Mouse (Mus musculus): ENCODE measurements around the gene P3h2. TPM values are rescaled to one million over a fixed set of nuclear protein-coding genes. Genes with fewer than 3 reads are reported as not detected.

Gene P3h2
- polyA plus RNA-seq, 1 experiment from 2014 or later: 0.32 TPM

DNA sequence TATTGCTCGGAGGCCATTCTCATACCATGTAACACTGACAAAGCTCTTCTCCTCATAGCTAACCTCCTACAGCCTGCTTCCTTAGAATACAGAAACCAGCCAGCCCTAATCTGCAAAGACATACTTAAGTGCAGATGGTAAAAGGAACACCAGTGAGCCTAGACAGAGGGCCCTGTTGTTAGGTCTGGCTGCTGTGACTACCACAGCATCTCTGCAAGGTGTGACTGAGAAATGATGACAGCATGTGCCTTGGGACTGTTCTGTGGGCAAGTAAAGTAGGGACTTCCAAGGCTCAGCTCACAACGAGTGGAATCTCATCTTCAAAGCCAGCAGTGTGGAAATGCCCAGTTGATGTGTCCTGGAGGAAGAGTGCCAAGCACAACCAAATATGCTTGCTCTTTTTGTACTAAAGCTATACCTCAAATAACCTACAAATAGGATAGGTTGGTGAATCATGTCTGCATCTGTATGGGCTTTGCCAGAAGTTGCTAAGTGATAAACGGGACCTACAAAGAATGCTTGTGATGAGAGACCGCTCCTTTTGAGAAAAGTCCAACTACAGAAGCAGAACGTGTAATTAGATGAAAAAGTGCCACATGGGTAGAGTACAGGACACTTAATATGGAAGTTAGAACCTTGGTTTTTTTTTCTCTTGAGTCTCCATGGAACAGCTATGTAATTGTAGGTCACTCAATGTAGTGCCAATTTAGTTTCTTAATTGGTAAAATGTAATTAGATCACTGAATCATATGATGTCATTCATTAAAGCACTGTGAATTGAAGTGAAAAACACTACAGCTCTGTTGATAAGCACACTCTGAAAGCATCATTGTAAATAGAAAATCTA lies 45.1 kb downstream of the P3h2 start:
- Histone ChIP-seq H3K4me1 (no peaks in the 10 kb centered on the region), H3K27ac (replicated peaks) (no peak overlapping the region), H3K36me3 (no peaks in the 10 kb centered on the region), H3K4me2 (replicated peaks) (no peak overlapping the region), H3K9ac (replicated peaks) (no peak overlapping the region), H3K27me3 (no peaks in the 10 kb centered on the region), H3K4me3 (no peak overlapping the region), H3K9me3 (no peaks in the 10 kb centered on the region)
- ATAC-seq (replicated peaks): peak; percentile 75; the same call in 1 of the 2 replicates
- 43% methylated on average over 5 of the region's 5 CpGs for WGBS

DNA sequence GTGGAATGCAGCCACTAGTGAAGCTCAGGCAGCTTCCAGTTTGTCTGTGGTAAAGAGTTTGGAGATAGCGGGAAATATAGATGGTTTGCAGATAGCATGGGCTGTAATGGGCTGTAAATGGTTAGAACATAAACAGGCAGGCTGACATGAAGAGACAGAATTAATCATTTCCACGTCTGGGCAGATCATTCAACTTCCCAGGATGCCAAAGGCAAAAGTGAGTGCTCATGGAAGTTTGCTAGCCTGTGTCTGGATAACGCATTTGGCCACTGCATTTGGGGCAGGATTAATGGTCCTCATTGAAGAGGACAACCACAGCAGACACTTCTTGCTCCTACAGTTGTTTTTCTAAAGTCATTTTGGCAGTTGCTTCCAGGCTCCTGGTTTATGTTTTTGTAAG lies 52.0 kb downstream of the P3h2 start:
- no peak for ATAC-seq (replicated peaks)
- H3K9me3 ChIP-seq: no peaks in the 10 kb centered on the region
- no peak overlapping the region for H3K4me3 ChIP-seq
- no peaks in the 10 kb centered on the region for H3K4me1 ChIP-seq
- H3K4me2 ChIP-seq (replicated peaks): no peak overlapping the region
- H3K36me3 ChIP-seq: no peaks in the 10 kb centered on the region
- H3K9ac ChIP-seq (replicated peaks): no peak overlapping the region
- H3K27ac ChIP-seq (replicated peaks): no peak overlapping the region
- WGBS: 79% methylated on average over 3 of the region's 3 CpGs
- no peaks in the 10 kb centered on the region for H3K27me3 ChIP-seq

DNA sequence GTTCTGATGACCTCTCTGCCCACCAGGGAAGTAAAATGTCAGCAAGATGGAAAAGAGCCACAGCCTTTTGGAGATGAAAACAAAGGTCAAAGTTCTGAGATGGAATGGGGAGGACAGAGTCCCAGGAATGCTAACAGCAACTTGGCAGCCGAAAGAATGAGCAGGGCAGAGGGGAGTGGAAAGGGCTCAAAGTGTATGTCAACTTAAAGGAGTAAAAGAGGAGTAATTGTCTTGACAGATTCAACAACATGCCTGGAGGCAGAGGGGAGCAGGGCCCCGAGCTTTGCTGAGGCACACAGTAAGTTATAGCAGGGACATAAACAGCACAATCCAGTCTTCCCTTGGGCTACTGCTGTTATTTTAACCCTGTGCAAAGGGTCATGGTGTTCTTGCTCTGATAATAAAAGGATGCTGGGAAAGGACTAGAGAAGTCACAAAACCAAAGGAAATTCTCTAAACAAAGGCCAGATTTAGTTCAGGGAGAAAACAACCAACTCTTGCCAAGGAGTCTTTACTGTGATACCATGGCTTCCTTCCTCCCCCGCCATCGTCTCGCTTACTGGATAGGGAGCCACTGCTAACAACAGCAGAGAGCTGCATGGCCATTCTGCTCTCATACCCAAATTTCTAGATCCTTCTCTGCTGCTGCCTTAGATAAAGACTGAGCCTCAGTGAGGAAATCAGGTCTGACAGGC lies 56.0 kb downstream of the P3h2 start:
- ATAC-seq (replicated peaks): no peak
- no peaks in the 10 kb centered on the region for H3K36me3 ChIP-seq
- H3K9me3 ChIP-seq: no peaks in the 10 kb centered on the region
- no peak overlapping the region for H3K4me3 ChIP-seq
- H3K27me3 ChIP-seq: no peaks in the 10 kb centered on the region
- no peak overlapping the region for H3K9ac ChIP-seq (replicated peaks)
- H3K4me2 ChIP-seq (replicated peaks): no peak overlapping the region
- no peak overlapping the region for H3K27ac ChIP-seq (replicated peaks)
- no peaks in the 10 kb centered on the region for H3K4me1 ChIP-seq
- 67% methylated on average over 5 of the region's 5 CpGs for whole genome bisulfite sequencing

DNA sequence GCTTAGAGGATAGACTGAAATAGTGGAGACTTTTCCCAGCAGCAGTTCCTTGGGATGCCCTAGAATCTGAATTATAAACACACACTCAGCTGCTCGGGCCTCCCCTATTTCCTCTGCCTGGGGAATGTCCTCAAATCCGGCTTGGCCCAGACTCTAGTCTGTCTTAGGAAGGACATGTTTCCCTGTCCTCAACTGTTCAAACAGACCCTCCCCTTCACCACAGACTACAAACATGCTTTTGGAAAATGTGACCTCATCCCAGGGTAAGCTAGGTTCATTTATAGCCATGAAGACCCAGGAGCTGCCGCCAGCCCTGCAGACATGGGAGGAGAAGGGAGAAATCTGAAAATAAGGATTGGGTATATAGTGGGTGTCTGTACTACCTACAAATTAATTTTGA lies 57.7 kb downstream of the P3h2 start:
- H3K4me2 ChIP-seq (replicated peaks): no peak overlapping the region
- no peak overlapping the region for H3K9ac ChIP-seq (replicated peaks)
- no peaks in the 10 kb centered on the region for H3K27me3 ChIP-seq
- H3K36me3 ChIP-seq: no peaks in the 10 kb centered on the region
- no peak for ATAC-seq (replicated peaks)
- no peaks in the 10 kb centered on the region for H3K4me1 ChIP-seq
- 92% methylated on average over 3 of the region's 3 CpGs for WGBS
- no peak overlapping the region for H3K4me3 ChIP-seq
- no peak overlapping the region for H3K27ac ChIP-seq (replicated peaks)
- no peaks in the 10 kb centered on the region for H3K9me3 ChIP-seq

DNA sequence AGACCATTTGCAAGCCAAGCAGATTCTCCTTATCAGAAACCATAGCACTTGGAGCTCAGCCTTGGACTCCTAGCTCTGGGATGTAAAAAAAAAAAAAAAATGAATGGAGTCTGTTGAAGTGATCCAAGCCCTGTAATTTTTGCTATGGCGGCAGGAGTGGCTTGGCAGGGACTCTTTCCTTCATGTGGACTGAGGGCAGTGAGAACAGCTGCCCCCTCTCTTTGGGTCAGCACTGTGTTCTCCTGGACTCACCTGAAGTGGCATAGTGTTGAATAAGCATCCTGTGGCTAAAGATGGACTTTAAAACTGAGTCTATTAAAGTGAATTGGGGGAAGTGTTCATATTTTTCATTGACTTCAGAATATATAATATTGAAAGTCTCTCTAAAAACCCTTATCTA lies 58.2 kb downstream of the P3h2 start:
- ATAC-seq (replicated peaks): no peak
- H3K36me3 ChIP-seq: no peaks in the 10 kb centered on the region
- 81% methylated on average over 1 of the region's 1 CpGs for WGBS
- no peak overlapping the region for H3K4me2 ChIP-seq (replicated peaks)
- no peaks in the 10 kb centered on the region for H3K27me3 ChIP-seq
- H3K4me3 ChIP-seq: no peak overlapping the region
- no peak overlapping the region for H3K27ac ChIP-seq (replicated peaks)
- H3K9ac ChIP-seq (replicated peaks): no peak overlapping the region
- H3K9me3 ChIP-seq: no peaks in the 10 kb centered on the region
- H3K4me1 ChIP-seq: no peaks in the 10 kb centered on the region

DNA sequence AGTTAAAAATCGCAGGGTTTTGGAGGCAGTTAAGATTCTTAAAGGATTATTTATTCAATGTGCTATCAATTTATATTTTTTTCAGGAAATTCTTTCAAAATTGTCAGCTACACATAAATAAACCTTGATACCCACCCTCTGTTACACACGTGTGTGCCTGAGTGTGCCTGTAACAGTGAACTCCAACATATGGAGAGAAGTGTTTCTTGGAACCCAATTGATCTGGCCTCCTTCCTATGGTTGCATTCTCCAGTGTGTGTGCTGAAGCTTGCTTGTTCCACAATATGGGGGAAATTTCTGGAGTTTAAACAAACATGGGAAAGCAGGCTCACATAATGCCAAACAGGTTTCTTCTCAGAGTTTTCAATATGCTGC lies 63.7 kb downstream of the P3h2 start:
- H3K4me1 ChIP-seq: no peaks in the 10 kb centered on the region
- no peak overlapping the region for H3K4me3 ChIP-seq
- H3K36me3 ChIP-seq: no peaks in the 10 kb centered on the region
- peak; percentile 57; the same call in 1 of the 2 replicates for ATAC-seq (replicated peaks)
- H3K27me3 ChIP-seq: no peaks in the 10 kb centered on the region
- 66% methylated on average over 2 of the region's 2 CpGs for WGBS
- H3K9ac ChIP-seq (replicated peaks): no peak overlapping the region
- no peak overlapping the region for H3K27ac ChIP-seq (replicated peaks)
- no peaks in the 10 kb centered on the region for H3K9me3 ChIP-seq
- H3K4me2 ChIP-seq (replicated peaks): no peak overlapping the region

DNA sequence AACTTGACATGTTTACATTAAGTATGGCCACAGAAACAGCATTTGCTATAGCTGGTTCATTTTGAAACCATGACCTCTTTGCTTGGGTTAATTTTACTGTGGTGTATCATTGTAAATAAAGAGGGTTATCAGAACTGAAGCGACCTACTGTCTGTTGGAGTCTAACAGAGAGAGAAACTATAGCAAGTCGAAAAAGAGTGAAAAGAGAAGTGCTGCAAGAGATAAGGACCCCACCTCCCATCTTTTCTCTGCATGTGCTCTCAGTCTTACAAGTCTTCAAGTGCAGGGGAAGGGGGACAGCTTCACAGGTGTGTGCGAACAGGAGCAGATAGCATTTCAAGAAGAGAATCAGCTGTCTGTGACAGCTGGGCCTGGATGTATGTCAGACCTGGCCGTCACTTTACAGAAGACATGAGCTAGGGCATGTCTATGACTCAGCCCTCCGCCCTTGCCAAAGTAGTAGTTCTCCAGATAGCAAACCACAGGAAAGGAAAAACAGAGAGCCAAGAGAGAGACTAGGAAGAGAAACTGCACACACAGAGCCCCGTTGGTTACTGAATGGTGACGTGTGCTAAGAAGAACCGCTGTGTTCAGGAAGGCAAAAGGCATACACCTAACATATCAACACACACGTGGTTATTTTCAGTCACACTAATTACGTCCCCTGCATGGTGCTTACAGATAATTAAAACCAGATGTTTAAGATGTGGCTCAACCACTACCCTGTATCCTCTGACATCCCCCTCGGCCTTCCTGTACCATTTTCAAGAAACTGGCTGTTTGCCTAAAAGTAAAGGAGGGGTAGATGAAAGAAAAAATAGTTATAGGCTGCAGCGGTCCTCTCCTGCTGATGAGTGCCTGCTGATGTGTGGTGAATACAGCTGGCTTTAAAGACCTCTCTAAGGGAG lies 64.3 kb downstream of the P3h2 start:
- no peaks in the 10 kb centered on the region for H3K27me3 ChIP-seq
- no peaks in the 10 kb centered on the region for H3K9me3 ChIP-seq
- H3K9ac ChIP-seq (replicated peaks): no peak overlapping the region
- no peaks in the 10 kb centered on the region for H3K36me3 ChIP-seq
- H3K4me3 ChIP-seq: no peak overlapping the region
- no peak overlapping the region for H3K4me2 ChIP-seq (replicated peaks)
- 74% methylated on average over 12 of the region's 12 CpGs for WGBS
- no peak; the same call in 1 of the 2 replicates for ATAC-seq (replicated peaks)
- H3K27ac ChIP-seq (replicated peaks): no peak overlapping the region
- no peaks in the 10 kb centered on the region for H3K4me1 ChIP-seq

DNA sequence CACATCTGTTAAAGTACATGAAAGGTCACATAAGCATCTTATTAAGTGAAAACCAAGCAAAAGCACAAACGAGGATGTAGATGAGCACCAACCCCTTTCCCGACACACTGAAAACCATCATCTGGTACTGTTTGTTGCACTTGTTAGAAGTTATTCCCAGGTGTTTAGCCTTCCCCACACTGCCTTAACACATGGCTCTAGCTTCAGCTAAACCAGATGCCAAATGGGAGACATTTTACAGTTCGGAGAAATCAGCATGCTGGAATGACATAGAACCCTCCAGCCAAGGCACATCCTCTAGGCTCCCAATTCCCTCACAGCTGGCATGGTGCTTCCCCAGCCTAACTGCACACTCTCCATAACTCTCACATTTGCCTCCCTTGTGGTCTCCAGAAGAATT lies 66.3 kb downstream of the P3h2 start:
- Histone ChIP-seq H3K4me3 (no peak overlapping the region), H3K9ac (replicated peaks) (no peak overlapping the region), H3K27ac (replicated peaks) (no peak overlapping the region), H3K4me2 (replicated peaks) (no peak overlapping the region), H3K9me3 (no peaks in the 10 kb centered on the region), H3K36me3 (no peaks in the 10 kb centered on the region), H3K27me3 (no peaks in the 10 kb centered on the region), H3K4me1 (0 out of 2 replicates have a peak, but pooled peaks cover 5% of the 10 kb centered on the region)
- ATAC-seq (replicated peaks): no peak
- 80% methylated on average over 3 of the region's 3 CpGs for WGBS

DNA sequence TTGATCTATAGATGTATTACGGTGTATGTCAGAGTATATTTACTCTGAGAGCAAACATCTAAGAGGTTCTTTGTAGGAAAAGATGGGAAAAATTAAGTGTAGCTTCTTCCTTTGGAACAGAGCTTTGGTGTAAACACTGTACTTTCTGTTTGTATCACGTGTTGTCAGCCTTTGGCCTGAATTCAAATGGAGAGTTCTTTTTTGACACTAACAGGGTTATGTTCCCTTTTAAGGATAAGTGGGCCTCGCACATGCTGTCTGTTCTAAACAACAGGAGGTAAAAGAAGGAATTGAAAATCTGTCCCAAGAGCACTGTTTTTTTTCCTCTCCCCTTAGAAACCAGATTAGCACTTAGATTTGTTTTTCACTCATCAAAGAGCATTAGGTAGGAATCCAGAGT lies 70.1 kb downstream of the P3h2 start:
- no peaks in the 10 kb centered on the region for H3K9me3 ChIP-seq
- no peaks in the 10 kb centered on the region for H3K27me3 ChIP-seq
- H3K4me1 ChIP-seq: 0 out of 2 replicates have a peak, but pooled peaks cover 5% of the 10 kb centered on the region
- no peak overlapping the region for H3K4me2 ChIP-seq (replicated peaks)
- ATAC-seq (replicated peaks): no peak
- no peaks in the 10 kb centered on the region for H3K36me3 ChIP-seq
- 42% methylated on average over 3 of the region's 3 CpGs for WGBS
- H3K9ac ChIP-seq (replicated peaks): no peak overlapping the region
- H3K4me3 ChIP-seq: no peak overlapping the region
- no peak overlapping the region for H3K27ac ChIP-seq (replicated peaks)

DNA sequence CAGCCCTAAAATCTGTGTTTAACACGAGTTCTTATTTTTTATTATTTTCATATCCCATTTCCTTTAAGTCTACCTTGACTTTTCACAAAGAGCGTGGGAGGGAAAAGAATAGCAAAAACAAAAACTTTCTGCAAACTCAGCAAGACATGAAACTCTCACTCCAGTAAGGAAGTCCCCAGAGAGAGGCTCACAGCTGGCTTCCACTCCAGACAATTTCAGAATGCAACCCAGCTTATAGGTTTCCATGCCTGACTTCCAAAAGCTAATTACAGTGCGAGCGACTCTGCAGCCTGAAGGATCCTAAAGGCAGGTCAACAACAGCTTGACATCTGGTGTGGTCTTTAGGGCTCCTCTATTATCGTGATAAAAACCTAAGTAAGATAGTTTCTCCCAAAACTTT lies 70.5 kb downstream of the P3h2 start:
- H3K27ac ChIP-seq (replicated peaks): no peak overlapping the region
- H3K4me1 ChIP-seq: 0 out of 2 replicates have a peak, but pooled peaks cover 5% of the 10 kb centered on the region
- no peaks in the 10 kb centered on the region for H3K27me3 ChIP-seq
- ATAC-seq (replicated peaks): no peak
- H3K4me2 ChIP-seq (replicated peaks): no peak overlapping the region
- H3K4me3 ChIP-seq: no peak overlapping the region
- H3K36me3 ChIP-seq: no peaks in the 10 kb centered on the region
- H3K9ac ChIP-seq (replicated peaks): no peak overlapping the region
- no peaks in the 10 kb centered on the region for H3K9me3 ChIP-seq
- 64% methylated on average over 5 of the region's 5 CpGs for WGBS

DNA sequence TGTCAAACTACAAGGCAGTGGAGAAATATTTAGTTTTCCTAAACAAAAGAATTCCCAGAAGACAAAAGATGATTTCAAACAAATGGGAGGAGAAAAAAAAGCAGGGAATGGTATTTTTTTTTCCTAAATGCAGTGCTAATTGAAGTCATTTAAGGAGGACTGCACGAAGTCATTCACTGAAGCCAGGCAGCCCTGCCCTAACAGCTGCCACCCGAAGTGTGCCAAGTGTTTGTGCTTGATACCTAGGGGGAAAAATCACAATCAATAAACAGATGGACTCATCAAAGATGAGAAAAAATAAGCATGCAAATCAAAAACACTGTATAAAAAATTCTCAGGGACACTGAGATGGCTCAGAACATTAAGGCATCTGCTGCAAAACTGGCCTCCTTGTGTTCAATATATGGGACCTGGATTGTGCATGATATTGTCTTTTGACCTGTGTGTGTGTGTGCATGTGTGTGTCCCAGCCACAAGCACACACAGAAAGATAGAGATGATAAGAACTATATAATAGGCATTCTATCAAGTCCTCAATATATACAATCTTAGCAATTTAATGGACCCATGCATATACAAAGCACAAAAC lies 76.1 kb downstream of the P3h2 start:
- no peak overlapping the region for H3K9ac ChIP-seq (replicated peaks)
- H3K36me3 ChIP-seq: no peaks in the 10 kb centered on the region
- H3K4me2 ChIP-seq (replicated peaks): no peak overlapping the region
- no peaks in the 10 kb centered on the region for H3K27me3 ChIP-seq
- peak; percentile 80 for ATAC-seq (replicated peaks)
- WGBS: 18% methylated on average over 2 of the region's 2 CpGs
- no peak overlapping the region for H3K4me3 ChIP-seq
- no peaks in the 10 kb centered on the region for H3K9me3 ChIP-seq
- H3K27ac ChIP-seq (replicated peaks): peak overlapping the region; percentile 31; the same call in 1 of the 2 replicates
- no peaks in the 10 kb centered on the region for H3K4me1 ChIP-seq

Data from forebrain, embryonic 15.5 days (tissue).